Mouse (Mus musculus) right cerebral cortex, postnatal 36 days (tissue): Measurements from ENCODE around the gene Crb2.

Experiments used
- DNase-seq, 2 experiments: peaks; one replicate each; pipeline ENCODE4 v3.0.0; 2022; ENCODE audit warnings: low spot score in 2 of 2, mixed read lengths in 1 of 2

The Crb2 gene

GRCm38 (mm10) chr2:37766027-37766761 lies 9.9 kb upstream of the Crb2 start:
- no peak for DNase-seq

GRCm38 (mm10) chr2:37767080-37767547 lies 8.9 kb upstream of the Crb2 start:
- peak; percentile 63 to 74 for DNase-seq

- no peak for DNase-seq
Observed at GRCm38 (mm10) chr2:37767739-37768138, 8.3 kb upstream of the Crb2 start.

GRCm38 (mm10) chr2:37768903-37769302 lies 7.1 kb upstream of the Crb2 start:
- DNase-seq = peak; percentile 54 to 59

GRCm38 (mm10) chr2:37769793-37770192 lies 6.3 kb upstream of the Crb2 start:
- no peak for DNase-seq

- peak; percentile 84 to 85 for DNase-seq
Observed at GRCm38 (mm10) chr2:37771618-37772285, 4.3 kb upstream of the Crb2 start.

GRCm38 (mm10) chr2:37774571-37774970 lies 1.5 kb upstream of the Crb2 start:
- DNase-seq = no peak

- DNase-seq = no peak
Observed at GRCm38 (mm10) chr2:37776611-37777411, 762 bp downstream of the Crb2 start.

- no peak for DNase-seq
Observed at GRCm38 (mm10) chr2:37777958-37778720, 2.1 kb downstream of the Crb2 start.

- no peak for DNase-seq
Observed at GRCm38 (mm10) chr2:37780270-37780929, 4.4 kb downstream of the Crb2 start.

- DNase-seq = no peak
Observed at GRCm38 (mm10) chr2:37781421-37781820, 5.4 kb downstream of the Crb2 start.

- no peak for DNase-seq
Observed at GRCm38 (mm10) chr2:37782002-37782401, 6.0 kb downstream of the Crb2 start.

- peak in 1 of 2 experiments; percentile 49 for DNase-seq
Observed at GRCm38 (mm10) chr2:37784473-37784872, 8.4 kb downstream of the Crb2 start.

GRCm38 (mm10) chr2:37786461-37786860 lies 10.4 kb downstream of the Crb2 start:
- no peak for DNase-seq

- DNase-seq = no peak
Observed at GRCm38 (mm10) chr2:37788176-37788962, 12.3 kb downstream of the Crb2 start.

GRCm38 (mm10) chr2:37789029-37789428 lies 13.0 kb downstream of the Crb2 start:
- DNase-seq = no peak

- no peak for DNase-seq
Observed at GRCm38 (mm10) chr2:37789995-37790394, 13.9 kb downstream of the Crb2 start.

- no peak for DNase-seq
Observed at GRCm38 (mm10) chr2:37790738-37791137, 14.7 kb downstream of the Crb2 start.

GRCm38 (mm10) chr2:37791340-37791739 lies 15.3 kb downstream of the Crb2 start:
- no peak for DNase-seq

- no peak for DNase-seq
Observed at GRCm38 (mm10) chr2:37796021-37796420, 20.0 kb downstream of the Crb2 start.
